Mouse (Mus musculus) gastrocnemius, postnatal 14 days (tissue): Measurements from ENCODE around the gene Tm7sf2. TPM values are rescaled to one million over a fixed set of nuclear protein-coding genes. Genes with fewer than 3 reads are reported as not detected.
"Not testable (repeated sequence)": the region's sequence is repeated elsewhere in the genome, so short reads cannot be mapped to it uniquely, and the experiment has no call there.

Experiments used
- DNase-seq: peaks from one replicate; pipeline ENCODE4 v3.0.0; 2021; ENCODE audit warnings: mixed read lengths
- intact Hi-C: fragments of 180-260 bp; cut with DNase I; formaldehyde crosslinking; loops from one replicate; pipeline ENCODE4 v1.15.1; 2025; ENCODE audit warnings: low total_unique reads
- total RNA-seq, 2 experiments: library from RNA; stranded (reverse); gene quantifications; 2 replicates each; pipeline ENCODE4 v1.2.3; 2021

Gene Tm7sf2
- total RNA-seq, 2 experiments from 2014 or later = 3.7 to 4.5 TPM

- DNase-seq = no peak
These were observed 20.8 kb downstream of the Tm7sf2 start for GRCm38 (mm10) chr19:6047154-6047898.

GRCm38 (mm10) chr19:6046294-6047153 lies 21.6 kb downstream of the Tm7sf2 start, which contains the start of gene Syvn1:
Syvn1 (plus strand) TSS chr19:6046576.
- intact Hi-C loops = no loop called here
- peak; percentile 88 for DNase-seq

More at GRCm38 (mm10) chr19:6047154-6047898, 20.8 kb downstream of the Tm7sf2 start:
- intact Hi-C loops = no loop called here

GRCm38 (mm10) chr19:6045366-6046293 lies 22.5 kb downstream of the Tm7sf2 start:
- no peak for DNase-seq
- intact Hi-C loops = no loop called here

GRCm38 (mm10) chr19:6044102-6044501 lies 24.1 kb downstream of the Tm7sf2 start:
- DNase-seq, intact Hi-C loops: not testable (repeated sequence)

DNA sequence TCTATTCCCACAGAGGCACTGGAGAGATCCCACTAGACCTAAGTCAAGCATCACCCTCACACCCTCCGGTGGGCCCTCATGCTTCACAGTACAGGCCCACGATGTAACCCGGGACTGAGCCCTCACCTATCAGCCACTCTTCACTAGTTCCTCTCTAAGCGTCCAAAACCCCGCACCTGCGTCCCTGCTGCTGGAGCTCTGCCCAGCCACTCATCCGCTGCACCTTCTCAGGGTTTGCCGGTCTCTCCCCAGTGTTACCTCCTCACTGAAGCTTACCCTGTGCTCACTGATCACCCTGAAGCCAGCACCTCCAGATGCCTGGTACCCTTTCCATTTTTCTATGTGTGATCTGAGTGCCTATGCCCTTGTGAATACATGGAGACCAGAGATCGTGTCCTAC lies 25.9 kb downstream of the Tm7sf2 start:
- intact Hi-C loops = no loop called here

DNA sequence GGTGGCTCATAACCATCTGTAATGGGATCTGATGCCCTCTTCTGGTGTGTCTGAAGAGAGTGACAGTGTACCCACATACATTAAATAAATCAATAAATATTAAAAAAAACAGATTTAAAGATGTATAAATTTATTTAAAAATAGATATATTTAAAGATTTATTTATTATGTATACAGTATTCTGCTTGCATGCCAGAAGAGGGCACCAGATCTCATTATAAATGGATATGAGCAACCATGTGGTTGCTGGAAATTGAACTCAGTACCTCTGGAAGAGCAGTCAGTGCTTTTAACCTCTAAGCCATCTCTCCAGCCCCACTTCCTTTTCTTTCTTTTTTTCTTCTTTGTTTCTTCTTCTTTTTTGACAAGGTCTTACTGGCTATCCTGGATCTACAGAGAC lies 28.2 kb downstream of the Tm7sf2 start:
- intact Hi-C loops = no loop called here
- DNase-seq = no peak

More for the DNA sequence above, 25.9 kb downstream of the Tm7sf2 start:
- no peak for DNase-seq

GRCm38 (mm10) chr19:6038326-6038725 lies 29.8 kb downstream of the Tm7sf2 start:
- intact Hi-C loops = no loop called here
- no peak for DNase-seq

GRCm38 (mm10) chr19:6037695-6038094 lies 30.5 kb downstream of the Tm7sf2 start:
- DNase-seq = no peak
- intact Hi-C loops = no loop called here

DNA sequence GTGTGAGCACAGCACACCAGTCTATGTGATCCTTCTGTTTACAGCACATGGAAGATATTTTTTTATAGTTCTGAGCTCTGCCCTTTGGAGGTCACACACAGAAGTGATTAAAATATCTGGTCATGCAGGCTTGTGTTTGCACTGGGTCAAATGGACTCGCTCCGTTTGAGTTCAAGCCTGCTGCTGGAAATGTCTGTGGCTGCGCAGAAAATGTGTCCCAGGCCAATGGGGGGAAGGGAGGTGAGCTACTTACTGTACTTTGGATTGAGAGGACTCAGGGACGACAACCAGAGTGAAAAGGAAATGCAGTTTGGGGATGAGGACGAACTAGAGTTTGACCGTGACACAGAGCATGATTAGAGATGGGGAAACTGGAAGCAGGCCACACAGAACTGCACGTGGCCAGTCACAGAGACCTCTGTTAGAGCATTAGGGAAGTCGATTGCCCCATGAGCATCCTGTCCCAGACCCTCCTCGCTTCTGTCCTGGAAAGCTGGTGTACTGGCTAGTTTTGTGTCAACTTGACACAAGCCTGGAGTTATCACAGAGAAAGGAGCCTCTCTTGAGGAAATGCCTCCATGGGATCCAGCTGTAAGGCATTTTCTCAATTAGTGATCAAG lies 32.1 kb downstream of the Tm7sf2 start:
- intact Hi-C loops = no loop called here
- DNase-seq = no peak

GRCm38 (mm10) chr19:6030520-6031280 lies 37.5 kb downstream of the Tm7sf2 start:
- DNase-seq = no peak
- intact Hi-C loops = no loop called here

GRCm38 (mm10) chr19:6029426-6029825 lies 38.7 kb downstream of the Tm7sf2 start:
- DNase-seq = no peak
- intact Hi-C loops = no loop called here

- no peak for DNase-seq
- intact Hi-C loops = no loop called here
These were observed 39.2 kb downstream of the Tm7sf2 start for GRCm38 (mm10) chr19:6028991-6029390.

- intact Hi-C loops = no loop called here
- no peak for DNase-seq
These were observed 44.2 kb downstream of the Tm7sf2 start for GRCm38 (mm10) chr19:6023930-6024329.

- intact Hi-C loops = no loop called here
- no peak for DNase-seq
These were observed 45.1 kb downstream of the Tm7sf2 start for GRCm38 (mm10) chr19:6023059-6023458.

GRCm38 (mm10) chr19:6020276-6020675 lies 47.9 kb downstream of the Tm7sf2 start:
- intact Hi-C loops = loop anchor here (2.0 kb wide), 1 partner anchor 53 kb away; no protein-coding TSS in a partner anchor
- no peak for DNase-seq

DNA sequence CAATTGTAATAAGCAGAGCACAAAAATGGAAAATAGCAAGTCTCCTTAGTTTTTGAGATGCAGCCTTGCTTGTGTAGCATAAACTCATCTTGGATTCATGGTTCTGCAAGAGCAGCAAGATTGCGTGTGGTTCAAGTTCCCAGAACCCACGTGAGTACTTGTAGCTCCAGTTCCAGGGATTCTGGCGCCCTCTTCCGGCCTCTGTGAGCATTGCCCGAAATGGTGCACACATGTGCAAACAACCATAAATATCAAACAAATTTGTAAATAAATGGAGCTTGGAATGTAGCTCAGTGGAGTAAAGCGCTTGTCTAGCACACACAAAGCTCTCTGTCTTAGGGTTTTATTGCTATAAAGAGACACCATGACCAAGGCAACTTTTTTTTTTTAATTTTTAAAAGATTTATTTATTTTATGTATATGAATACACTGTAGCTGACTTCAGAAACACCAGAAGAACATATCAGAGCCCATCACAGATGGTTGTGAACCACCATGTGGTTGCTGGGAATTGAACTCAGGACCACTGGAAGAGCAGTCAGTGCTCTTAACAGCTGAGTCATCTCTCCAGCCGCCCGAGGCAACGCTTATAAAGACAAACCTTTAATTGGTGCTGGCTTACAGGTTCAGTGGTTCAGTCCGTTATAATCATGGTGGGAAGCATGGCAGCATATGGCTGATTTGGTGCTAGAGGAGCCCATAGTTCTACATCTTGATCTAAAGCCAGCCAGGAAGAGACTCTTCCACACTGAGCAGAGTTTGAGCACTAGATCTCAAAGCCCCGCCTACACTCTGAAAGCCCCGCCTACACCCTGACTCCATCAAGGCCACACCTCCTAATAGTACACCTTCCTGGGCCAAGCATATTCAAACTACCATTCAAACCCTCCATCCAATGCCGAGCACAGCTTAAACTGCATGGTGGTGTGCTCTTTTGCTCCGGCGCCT lies 49.8 kb downstream of the Tm7sf2 start:
- DNase-seq = peak; percentile 88
- intact Hi-C loops = loop anchor here (10.0 kb wide), 1 partner anchor 104 kb away; the partner anchor contains the start of gene Dpf2

DNA sequence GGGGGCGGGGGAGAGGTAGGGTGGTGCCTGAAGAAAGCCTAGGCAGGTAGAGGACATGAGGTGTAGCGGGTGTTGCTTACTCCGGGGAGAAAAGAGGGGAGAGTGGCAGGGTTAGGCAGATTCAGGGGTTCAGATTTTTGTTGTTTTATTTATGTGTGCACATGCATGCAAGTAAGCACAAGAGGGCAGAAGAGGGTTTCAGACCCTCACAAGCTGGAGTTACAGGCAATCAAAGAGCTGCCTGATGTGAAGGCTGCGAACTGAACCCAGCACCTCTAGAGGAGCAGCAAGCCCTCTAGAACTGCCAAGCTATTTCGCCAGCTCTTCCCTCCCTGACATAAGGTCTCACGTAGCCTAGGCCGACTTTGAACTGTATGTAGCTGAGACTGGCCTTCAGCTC lies 51.6 kb downstream of the Tm7sf2 start:
- DNase-seq = no peak
- intact Hi-C loops = loop anchor here (10.0 kb wide), 1 partner anchor 102 kb away; the partner anchor contains the start of gene Dpf2
